Mouse (Mus musculus) cerebellum, adult 9-10 months (tissue): ENCODE results near the gene Lrrc15.
A peak's percentile ranks its signal among the peaks of the same experiment; 100 is the strongest.

ENCODE experiments used
- DNase-seq: peaks from one replicate; pipeline ENCODE4 v3.0.0; 2022

Gene Lrrc15

GRCm38 (mm10) chr16:30235577-30235976 lies 47.5 kb downstream of the Lrrc15 start:
- DNase-seq = peak; percentile 5

GRCm38 (mm10) chr16:30234636-30235546 lies 48.2 kb downstream of the Lrrc15 start:
- DNase-seq = peak; percentile 21

GRCm38 (mm10) chr16:30234077-30234476 lies 49.0 kb downstream of the Lrrc15 start:
- DNase-seq = no peak

- no peak for DNase-seq
These were observed 51.0 kb downstream of the Lrrc15 start for GRCm38 (mm10) chr16:30231882-30232604.

GRCm38 (mm10) chr16:30227352-30227751 lies 55.7 kb downstream of the Lrrc15 start:
- no peak for DNase-seq

GRCm38 (mm10) chr16:30221161-30221782 lies 61.8 kb downstream of the Lrrc15 start:
- DNase-seq = no peak
